Mouse (Mus musculus): Measurements from ENCODE around the gene Sirt2. TPM values are rescaled to one million over a fixed set of nuclear protein-coding genes. Genes with fewer than 3 reads are reported as not detected.

The Sirt2 gene
- polyA plus RNA-seq, 1 experiment from 2014 or later: 63.7 TPM

DNA sequence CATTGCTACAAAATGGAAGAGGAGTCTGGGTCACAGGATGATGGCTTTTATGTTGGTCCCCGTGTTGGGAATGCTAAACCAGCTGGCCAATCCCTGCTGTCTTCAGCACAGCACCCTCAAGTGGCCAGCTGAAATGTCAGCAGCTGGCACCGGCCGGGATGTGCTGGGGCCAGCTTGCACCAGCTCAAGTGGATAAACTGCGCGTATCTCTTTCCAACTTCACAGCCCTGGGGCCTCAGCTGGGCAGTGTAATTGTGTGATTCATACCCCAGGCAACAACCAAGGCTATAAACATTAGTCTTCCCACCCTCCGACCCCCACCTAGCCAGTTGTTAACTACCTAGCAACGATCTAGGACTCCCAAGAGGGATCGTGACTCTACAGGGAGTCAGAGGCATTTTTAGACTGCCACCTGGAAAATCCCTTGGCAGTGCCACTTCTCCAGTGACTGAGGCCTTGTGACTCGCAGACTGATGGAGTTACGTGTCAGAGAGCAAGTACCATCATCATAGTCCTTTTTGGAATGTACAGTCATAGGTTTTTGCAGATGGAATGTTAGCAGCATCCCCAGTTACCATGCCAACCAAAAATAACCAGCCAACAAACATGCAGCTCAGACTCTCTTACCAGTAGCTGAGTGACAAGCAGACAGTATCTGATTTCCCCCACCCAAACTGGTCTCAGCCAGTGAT is 38.7 kb upstream of the Sirt2 start:
- WGBS: 56% methylated on average over 10 of the region's 10 CpGs
- Histone ChIP-seq H3K4me3 (replicated peaks; ENCODE audit: low read length) (no peak overlapping the region), H3K36me3 (ENCODE audit: control insufficient read depth, insufficient read depth, low read length) (no peaks in the 10 kb centered on the region), H3K9me3 (replicated peaks; ENCODE audit: control insufficient read depth, low read length) (peaks cover 10% of the 10 kb centered on the region; the same call in 1 of the 2 replicates), H3K27ac (ENCODE audit: low read length) (no peak overlapping the region), H3K27me3 (ENCODE audit: control insufficient read depth, insufficient read depth, low read length) (no peaks in the 10 kb centered on the region), H3K4me1 (ENCODE audit: control insufficient read depth, insufficient read depth, low read length) (peaks cover 1% of the 10 kb centered on the region), H3K9ac (ENCODE audit: low read length) (no peak overlapping the region), H3K4me2 (ENCODE audit: low read depth, low read length) (no peak overlapping the region)
- no peak for ATAC-seq (ENCODE audit: insufficient read depth, low FRiP score)

DNA sequence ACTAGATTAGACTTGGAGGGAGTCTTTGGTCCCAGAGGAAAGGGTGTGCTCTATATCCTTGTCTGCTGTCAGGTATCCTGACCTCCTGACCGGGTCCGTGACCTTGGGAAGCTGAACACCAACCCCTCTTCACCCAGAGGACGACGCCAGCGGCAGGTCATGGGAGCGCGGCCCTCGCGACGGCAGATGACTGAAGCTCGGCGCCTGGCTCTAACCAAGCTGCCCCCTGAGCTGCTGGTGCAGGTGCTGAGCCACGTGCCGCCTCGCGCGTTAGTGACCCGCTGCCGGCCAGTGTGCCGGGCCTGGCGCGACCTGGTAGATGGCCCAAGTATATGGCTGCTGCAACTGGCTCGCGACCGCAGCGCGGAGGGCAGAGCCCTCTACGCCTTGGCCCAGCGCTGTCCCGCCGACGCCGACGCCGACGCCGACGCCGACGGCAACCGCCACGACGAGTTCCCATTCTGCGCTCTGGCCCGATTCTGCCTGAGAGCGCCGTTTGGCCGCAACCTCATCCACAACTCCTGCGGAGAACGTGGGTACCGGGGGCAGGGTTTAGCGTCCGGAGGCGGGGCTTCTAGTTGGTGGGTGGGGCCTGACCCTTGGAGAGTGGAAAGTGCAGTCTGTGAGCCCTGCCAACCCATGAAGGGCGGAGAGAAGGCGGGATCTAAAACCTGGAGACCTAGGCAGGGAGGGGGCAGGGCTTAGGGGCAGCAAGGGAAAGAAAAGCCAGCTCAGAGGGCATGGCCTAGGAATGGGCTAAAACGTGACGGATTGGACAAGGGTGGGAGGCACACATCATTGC is 34.0 kb upstream of the Sirt2 start:
- H3K9me3 ChIP-seq (replicated peaks; ENCODE audit: control insufficient read depth, low read length): peaks cover 10% of the 10 kb centered on the region; the same call in 1 of the 2 replicates
- H3K4me1 ChIP-seq (ENCODE audit: control insufficient read depth, insufficient read depth, low read length): peaks cover 6% of the 10 kb centered on the region
- H3K27me3 ChIP-seq (ENCODE audit: control insufficient read depth, insufficient read depth, low read length): no peaks in the 10 kb centered on the region
- H3K27ac ChIP-seq (ENCODE audit: low read length): no peak overlapping the region
- peak; percentile 91 for ATAC-seq (ENCODE audit: insufficient read depth, low FRiP score)
- peak overlapping the region; percentile 53 for H3K4me3 ChIP-seq (replicated peaks; ENCODE audit: low read length)
- 3% methylated on average over 58 of the region's 58 CpGs for WGBS
- 0 out of 2 replicates have a peak, but pooled peaks cover 5% of the 10 kb centered on the region for H3K36me3 ChIP-seq (ENCODE audit: control insufficient read depth, insufficient read depth, low read length)
- peak overlapping the region; percentile 84 for H3K4me2 ChIP-seq (ENCODE audit: low read depth, low read length)
- H3K9ac ChIP-seq (ENCODE audit: low read length): peak overlapping the region; percentile 58

- H3K36me3 ChIP-seq (ENCODE audit: control insufficient read depth, insufficient read depth, low read length): peaks cover 11% of the 10 kb centered on the region; the same call in 1 of the 2 replicates
- peak overlapping the region; percentile 53 for H3K4me3 ChIP-seq (replicated peaks; ENCODE audit: low read length)
- H3K9ac ChIP-seq (ENCODE audit: low read length): peak overlapping the region; percentile 58; the same call in 1 of the 2 replicates
- H3K4me1 ChIP-seq (ENCODE audit: control insufficient read depth, insufficient read depth, low read length): peaks cover 6% of the 10 kb centered on the region
- 22% methylated on average over 11 of the region's 11 CpGs for WGBS
- no peak overlapping the region for H3K27ac ChIP-seq (ENCODE audit: low read length)
- no peak; the same call in 1 of the 2 replicates for ATAC-seq (ENCODE audit: insufficient read depth, low FRiP score)
- no peaks in the 10 kb centered on the region for H3K27me3 ChIP-seq (ENCODE audit: control insufficient read depth, insufficient read depth, low read length)
- H3K4me2 ChIP-seq (ENCODE audit: low read depth, low read length): peak overlapping the region; percentile 84
- H3K9me3 ChIP-seq (replicated peaks; ENCODE audit: control insufficient read depth, low read length): peaks cover 10% of the 10 kb centered on the region; the same call in 1 of the 2 replicates
Measured at GRCm38 (mm10) chr7:28733211-28733610, 33.3 kb upstream of the Sirt2 start.

DNA sequence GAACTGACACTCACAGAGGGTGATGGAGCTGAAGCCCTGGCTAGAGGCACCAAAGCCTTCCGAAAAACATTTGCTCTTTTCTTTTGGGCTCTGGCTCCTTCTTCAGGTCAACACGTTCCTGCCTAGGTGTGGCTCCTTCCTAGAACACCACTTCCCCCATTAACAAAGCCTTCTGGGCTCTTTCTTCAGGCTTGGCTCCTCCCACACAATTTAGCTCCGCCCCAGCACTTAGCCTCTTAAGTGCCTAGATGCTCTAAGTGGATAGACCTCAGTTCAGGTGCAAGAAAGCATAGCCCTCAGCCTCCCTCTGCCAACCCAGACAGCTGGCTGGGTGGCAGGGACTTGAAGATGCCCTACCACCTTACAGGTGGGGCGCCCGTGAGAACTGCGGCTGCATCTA is 30.8 kb upstream of the Sirt2 start:
- peaks cover 7% of the 10 kb centered on the region for H3K4me1 ChIP-seq (ENCODE audit: control insufficient read depth, insufficient read depth, low read length)
- H3K27ac ChIP-seq (ENCODE audit: low read length): no peak overlapping the region
- WGBS: 75% methylated on average over 6 of the region's 6 CpGs
- H3K36me3 ChIP-seq (ENCODE audit: control insufficient read depth, insufficient read depth, low read length): peaks cover 14% of the 10 kb centered on the region; the same call in 1 of the 2 replicates
- no peak overlapping the region for H3K4me2 ChIP-seq (ENCODE audit: low read depth, low read length)
- no peak for ATAC-seq (ENCODE audit: insufficient read depth, low FRiP score)
- H3K4me3 ChIP-seq (replicated peaks; ENCODE audit: low read length): no peak overlapping the region
- no peaks in the 10 kb centered on the region for H3K27me3 ChIP-seq (ENCODE audit: control insufficient read depth, insufficient read depth, low read length)
- peaks cover 10% of the 10 kb centered on the region; the same call in 1 of the 2 replicates for H3K9me3 ChIP-seq (replicated peaks; ENCODE audit: control insufficient read depth, low read length)
- no peak overlapping the region for H3K9ac ChIP-seq (ENCODE audit: low read length)

- H3K4me3 ChIP-seq (replicated peaks; ENCODE audit: low read length): no peak overlapping the region
- no peak for ATAC-seq (ENCODE audit: insufficient read depth, low FRiP score)
- 94% methylated on average over 21 of the region's 21 CpGs for WGBS
- H3K4me1 ChIP-seq (ENCODE audit: control insufficient read depth, insufficient read depth, low read length): peaks cover 7% of the 10 kb centered on the region; the same call in 1 of the 2 replicates
- H3K4me2 ChIP-seq (ENCODE audit: low read depth, low read length): no peak overlapping the region
- H3K27me3 ChIP-seq (ENCODE audit: control insufficient read depth, insufficient read depth, low read length): no peaks in the 10 kb centered on the region
- peaks cover 14% of the 10 kb centered on the region; the same call in 1 of the 2 replicates for H3K36me3 ChIP-seq (ENCODE audit: control insufficient read depth, insufficient read depth, low read length)
- H3K9ac ChIP-seq (ENCODE audit: low read length): no peak overlapping the region
- H3K27ac ChIP-seq (ENCODE audit: low read length): no peak overlapping the region
- no peaks in the 10 kb centered on the region for H3K9me3 ChIP-seq (replicated peaks; ENCODE audit: control insufficient read depth, low read length)
Measured at GRCm38 (mm10) chr7:28739829-28740228, 26.7 kb upstream of the Sirt2 start.

GRCm38 (mm10) chr7:28740949-28741348 is 25.6 kb upstream of the Sirt2 start:
- Histone ChIP-seq H3K36me3 (ENCODE audit: control insufficient read depth, insufficient read depth, low read length) (peaks cover 14% of the 10 kb centered on the region; the same call in 1 of the 2 replicates), H3K4me1 (ENCODE audit: control insufficient read depth, insufficient read depth, low read length) (peaks cover 7% of the 10 kb centered on the region; the same call in 1 of the 2 replicates), H3K9ac (ENCODE audit: low read length) (peak overlapping the region; percentile 79), H3K4me3 (replicated peaks; ENCODE audit: low read length) (peak overlapping the region; percentile 75), H3K27me3 (ENCODE audit: control insufficient read depth, insufficient read depth, low read length) (no peaks in the 10 kb centered on the region), H3K27ac (ENCODE audit: low read length) (peak overlapping the region; percentile 46; the same call in 1 of the 2 replicates), H3K4me2 (ENCODE audit: low read depth, low read length) (peak overlapping the region; percentile 79), H3K9me3 (replicated peaks; ENCODE audit: control insufficient read depth, low read length) (no peaks in the 10 kb centered on the region)
- WGBS: 26% methylated on average over 9 of the region's 9 CpGs
- no peak for ATAC-seq (ENCODE audit: insufficient read depth, low FRiP score)

DNA sequence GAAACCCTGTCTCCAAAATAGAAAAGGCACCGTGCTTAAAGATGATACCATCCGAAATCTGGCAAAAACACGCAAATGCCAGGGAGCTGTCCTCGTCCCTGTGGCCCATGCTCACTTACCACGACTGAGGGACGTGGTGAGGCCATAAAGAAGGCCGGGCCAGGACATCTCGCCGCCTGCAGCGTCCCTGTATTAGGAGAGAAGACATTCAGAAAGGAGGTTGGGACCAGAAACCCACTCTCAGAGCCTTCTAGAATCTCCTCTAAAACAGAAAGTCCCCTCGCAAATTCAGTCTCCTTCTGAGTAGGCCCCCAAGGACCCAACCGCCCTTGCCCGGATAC is 25.2 kb upstream of the Sirt2 start:
- Histone ChIP-seq H3K27ac (ENCODE audit: low read length) (peak overlapping the region; percentile 46), H3K36me3 (ENCODE audit: control insufficient read depth, insufficient read depth, low read length) (peaks cover 14% of the 10 kb centered on the region; the same call in 1 of the 2 replicates), H3K9me3 (replicated peaks; ENCODE audit: control insufficient read depth, low read length) (no peaks in the 10 kb centered on the region), H3K4me2 (ENCODE audit: low read depth, low read length) (peak overlapping the region; percentile 79), H3K4me1 (ENCODE audit: control insufficient read depth, insufficient read depth, low read length) (peaks cover 7% of the 10 kb centered on the region; the same call in 1 of the 2 replicates), H3K9ac (ENCODE audit: low read length) (peak overlapping the region; percentile 79), H3K27me3 (ENCODE audit: control insufficient read depth, insufficient read depth, low read length) (no peaks in the 10 kb centered on the region), H3K4me3 (replicated peaks; ENCODE audit: low read length) (peak overlapping the region; percentile 75)
- WGBS: under 1% methylated on average over 13 of the region's 13 CpGs
- 0 out of 2 replicates have a peak, but pooled peaks have one; percentile 0 for ATAC-seq (ENCODE audit: insufficient read depth, low FRiP score)

- Histone ChIP-seq H3K27me3 (ENCODE audit: control insufficient read depth, insufficient read depth, low read length) (no peaks in the 10 kb centered on the region), H3K9me3 (replicated peaks; ENCODE audit: control insufficient read depth, low read length) (no peaks in the 10 kb centered on the region), H3K27ac (ENCODE audit: low read length) (peak within 1 kb of the TSS; percentile 82), H3K4me2 (ENCODE audit: low read depth, low read length) (peak within 1 kb of the TSS; percentile 79), H3K9ac (ENCODE audit: low read length) (peak within 1 kb of the TSS; percentile 86), H3K4me1 (ENCODE audit: control insufficient read depth, insufficient read depth, low read length) (peaks cover 7% of the 10 kb centered on the region; the same call in 1 of the 2 replicates), H3K4me3 (replicated peaks; ENCODE audit: low read length) (peak within 1 kb of the TSS; percentile 75), H3K36me3 (ENCODE audit: control insufficient read depth, insufficient read depth, low read length) (peaks cover 14% of the 10 kb centered on the region; the same call in 1 of the 2 replicates)
- 0% methylated on average over 39 of the region's 39 CpGs for WGBS
- peak; percentile 97 for ATAC-seq (ENCODE audit: insufficient read depth, low FRiP score)
Measured at GRCm38 (mm10) chr7:28741709-28742438, 24.7 kb upstream of the Sirt2 start, which contains the start of the genes Mrps12 and Sars2. Mrps12 (minus strand) TSS chr7:28741820. Sars2 (plus strand) TSS chr7:28741992.

Data from stomach, embryonic 16.5 days (tissue).